Mouse (Mus musculus) c-Kit-positive CD71-positive TER-119-positive erythroid progenitor cells, embryonic 14.5 days (primary cell): ENCODE results near the gene Gm3558.
"Not testable (repeated sequence)": the region's sequence is repeated elsewhere in the genome, so short reads cannot be mapped to it uniquely, and the experiment has no call there.

Experiments used
- DNase-seq: peaks from one replicate; pipeline ENCODE4 v3.0.0-alpha.2; 2013; ENCODE audit warnings: low spot score

The Gm3558 gene

DNA sequence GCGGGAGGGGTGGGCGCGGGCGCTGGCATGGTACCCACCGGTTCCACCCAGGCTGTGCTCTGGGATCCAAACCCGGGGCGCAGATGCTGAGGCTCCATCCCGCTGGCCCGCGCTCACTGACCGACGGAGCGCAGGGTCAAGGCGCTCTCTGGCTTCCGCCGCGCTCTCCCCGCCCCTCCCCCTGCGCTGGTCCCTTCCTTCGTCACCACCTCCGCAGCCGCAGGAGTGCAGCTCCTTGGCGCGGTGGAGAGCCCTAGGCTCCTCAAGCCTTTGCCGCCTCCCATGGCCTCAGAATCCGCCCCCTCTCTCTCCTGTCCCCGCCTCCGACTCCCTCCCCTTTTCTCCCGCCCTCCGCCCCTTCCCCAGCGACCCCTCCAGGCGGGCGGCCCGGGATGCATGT is at the start of gene Gm3558:
Gene Gm3558 (minus strand): TSS at position 185 of the 400 bp plus-strand sequence.
- not testable (repeated sequence) for DNase-seq

DNA sequence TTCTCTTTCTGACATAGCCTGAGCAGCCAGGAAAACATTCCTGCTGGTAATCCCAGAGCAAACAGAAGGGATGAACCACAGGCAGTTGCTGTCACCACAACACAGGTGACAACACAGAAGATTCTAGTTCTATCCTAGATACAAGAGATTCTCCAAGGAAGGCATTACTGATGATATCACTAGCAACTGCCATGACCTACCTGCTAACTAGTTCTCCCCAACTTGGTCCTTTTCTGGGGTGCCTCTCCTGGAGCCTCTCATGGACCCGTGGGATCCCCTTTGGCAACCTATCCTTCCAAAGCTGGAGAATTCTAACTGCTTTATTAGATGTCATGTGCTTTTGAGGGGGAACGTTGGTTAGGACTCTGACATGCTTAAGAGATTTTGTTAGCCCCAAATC is 27.1 kb upstream of the Gm3558 start, which contains the start of gene Gm10338:
Gene Gm10338 (minus strand): TSS at position 101 of the 400 bp plus-strand sequence.
- DNase-seq: not testable (repeated sequence)

DNA sequence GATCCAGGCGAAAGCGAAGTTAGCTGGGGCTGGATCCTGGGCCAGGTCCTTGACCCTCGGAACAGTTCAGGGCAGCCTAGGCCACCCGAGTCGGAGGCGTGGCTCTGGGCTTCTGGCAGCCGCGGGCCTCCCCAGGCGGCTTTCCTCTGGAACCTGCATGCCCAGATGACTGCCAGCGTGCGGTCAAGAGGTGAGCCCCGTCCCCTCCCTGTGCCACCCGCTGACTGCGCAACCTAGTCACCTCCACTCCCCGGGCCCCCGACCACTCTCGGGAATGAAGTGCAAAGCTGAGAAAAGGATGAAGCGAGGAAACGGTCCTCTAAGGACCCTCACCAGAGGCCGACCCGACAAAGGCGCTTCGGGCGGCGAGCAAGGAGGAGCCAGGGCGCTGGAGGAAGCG is 476 bp downstream of the Gm3558 start:
- DNase-seq: not testable (repeated sequence)

DNA sequence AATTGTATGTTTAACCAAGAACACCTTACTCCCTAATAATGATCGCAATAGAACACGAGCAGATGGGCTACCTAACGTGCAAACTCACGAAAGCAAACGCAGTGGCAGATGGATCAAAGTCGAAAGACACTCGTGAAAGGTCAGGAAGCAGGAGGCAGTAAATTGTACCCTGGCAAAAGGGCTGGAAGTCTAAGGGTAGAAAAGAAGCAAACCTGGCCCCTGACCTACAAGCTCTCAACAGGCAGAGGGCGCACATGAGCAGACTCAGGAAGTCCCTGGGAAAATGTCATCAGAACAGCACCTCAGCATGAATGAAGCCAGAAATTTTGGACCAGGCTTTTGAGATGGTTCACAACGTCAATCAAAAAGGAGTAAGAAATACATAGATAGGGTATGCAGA is 1.1 kb downstream of the Gm3558 start:
- DNase-seq: not testable (repeated sequence)
